ENCODE assay signal across 27 mouse cellular contexts in the genomic region with DNA sequence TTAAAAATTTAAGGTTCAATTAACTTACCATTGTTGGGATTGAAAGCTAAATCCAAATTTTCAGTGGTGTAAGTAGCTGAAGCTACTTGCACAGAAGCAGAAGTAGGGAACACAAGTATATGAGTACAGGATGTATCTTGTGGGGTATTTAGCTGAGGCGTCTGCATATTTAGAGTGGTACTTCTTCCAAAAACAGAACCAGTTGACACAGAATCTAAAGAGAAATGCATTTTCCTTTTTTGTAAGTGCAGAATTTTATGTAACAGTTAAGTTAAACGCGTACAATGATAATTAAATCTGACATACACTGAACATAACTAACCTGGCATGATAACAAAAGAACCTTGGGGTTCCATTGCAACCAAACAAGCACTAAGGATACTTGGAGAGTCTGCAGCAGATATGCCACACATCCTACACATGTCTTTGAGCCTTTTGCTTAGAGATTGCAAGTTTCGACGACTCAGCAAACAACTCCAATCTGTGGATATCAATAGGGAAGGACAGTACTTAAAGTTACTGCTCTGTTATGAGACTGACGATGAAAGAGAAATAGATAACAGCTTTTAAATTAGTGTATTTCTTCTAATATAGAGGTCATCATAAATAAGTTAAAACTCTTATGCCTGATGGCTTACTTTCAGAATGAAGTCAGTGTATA.
"Had no signal": no experiment of that assay in that cellular context is flagged by ENCODE, and none has a peak within 500 bp of the region (broad histone marks: within the 10 kb centered on the region; RNA-seq: fewer than 3 reads in every experiment).

No protein-coding gene starts in this region.

- DNase-seq: gastrocnemius, adult 2 months; gastrocnemius, postnatal 10 days; gastrocnemius, postnatal 36 days; heart, adult 11 months; heart, adult 2 months; heart, postnatal 14 days; heart, postnatal 36 days; kidney, adult 11 months; kidney, adult 2 months; kidney, adult 9 months; kidney, postnatal 14 days; kidney, postnatal 36 days; layer of hippocampus, adult 9-11 months; layer of hippocampus, postnatal 36 days; left cerebral cortex, postnatal 4 days had no signal

- H3K27ac ChIP-seq: gastrocnemius, adult 2 months; heart, adult 2 months; heart, embryonic 13.5 days; heart, embryonic 15.5 days; hindbrain, embryonic 13.5 days; hindbrain, embryonic 15.5 days; hindbrain, postnatal 0 days; kidney, embryonic 15.5 days; kidney, postnatal 0 days; limb, embryonic 13.5 days; limb, embryonic 15.5 days; liver, embryonic 12.5 days; liver, embryonic 14.5 days had no signal

- H3K4me3 ChIP-seq: gastrocnemius, adult 2 months; heart, adult 2 months; heart, embryonic 13.5 days; heart, embryonic 15.5 days; hindbrain, embryonic 13.5 days; hindbrain, embryonic 15.5 days; kidney, embryonic 15.5 days; limb, embryonic 13.5 days; limb, embryonic 15.5 days; liver, embryonic 12.5 days had no signal

- H3K9ac ChIP-seq: heart, embryonic 13.5 days; heart, embryonic 15.5 days; hindbrain, embryonic 13.5 days; hindbrain, embryonic 15.5 days; kidney, embryonic 15.5 days; limb, embryonic 13.5 days; limb, embryonic 15.5 days; liver, embryonic 12.5 days; liver, embryonic 14.5 days had no signal

- ATAC-seq: hindbrain, postnatal 0 days; intestine, embryonic 16.5 days; liver, embryonic 12.5 days had no signal

- H3K4me1 ChIP-seq: heart, embryonic 13.5 days; heart, embryonic 15.5 days; hindbrain, embryonic 13.5 days; hindbrain, embryonic 15.5 days; kidney, embryonic 15.5 days; limb, embryonic 13.5 days; limb, embryonic 15.5 days; liver, embryonic 12.5 days had no signal

- H3K9me3 ChIP-seq: heart, embryonic 13.5 days; heart, embryonic 15.5 days; hindbrain, embryonic 13.5 days; hindbrain, embryonic 15.5 days; kidney, embryonic 15.5 days; limb, embryonic 13.5 days; limb, embryonic 15.5 days; liver, embryonic 12.5 days had no signal

- H3K27me3 ChIP-seq: heart, embryonic 13.5 days; heart, embryonic 15.5 days; hindbrain, embryonic 13.5 days; hindbrain, embryonic 15.5 days; kidney, embryonic 15.5 days; limb, embryonic 13.5 days; limb, embryonic 15.5 days; liver, embryonic 12.5 days had no signal
